Mouse (Mus musculus) neural tube, embryonic 14.5 days (tissue): Measurements from ENCODE around the gene Txndc17. TPM values are rescaled to one million over a fixed set of nuclear protein-coding genes. Genes with fewer than 3 reads are reported as not detected.
"Not testable (repeated sequence)": the region's sequence is repeated elsewhere in the genome, so short reads cannot be mapped to it uniquely, and the experiment has no call there.

Source experiments
- ATAC-seq: fragments of 200-750 bp; cut with Nextera tagmentation; 2 replicates; pipeline ENCODE4 v1.8.0; 2017; ENCODE audit warnings: low read depth, mild to moderate bottlenecking, moderate TSS enrichment, moderate library complexity
- H3K27ac ChIP-seq: fragments of 300-500 bp; sonication (generic); 2 replicates; pipeline ENCODE4 v1.5.1; 2014; ENCODE audit warnings: low read depth, mild to moderate bottlenecking, control low read depth, low read length, moderate library complexity, mixed read lengths
- H3K27me3 ChIP-seq: fragments of 300-500 bp; sonication (generic); 2 replicates; pipeline ENCODE4 v1.6.1; 2014; ENCODE audit warnings: low read length; ENCODE audit not compliant: control insufficient read depth, insufficient read depth
- H3K36me3 ChIP-seq: fragments of 300-500 bp; sonication (generic); 2 replicates; pipeline ENCODE4 v1.6.1; 2014; ENCODE audit warnings: low read length, mixed read lengths; ENCODE audit not compliant: control insufficient read depth, insufficient read depth
- H3K4me1 ChIP-seq: fragments of 300-500 bp; sonication (generic); 2 replicates; pipeline ENCODE4 v1.6.1; 2014; ENCODE audit warnings: low read length; ENCODE audit not compliant: control insufficient read depth, insufficient read depth
- H3K4me2 ChIP-seq: fragments of 300-500 bp; sonication (generic); 2 replicates; pipeline ENCODE4 v1.6.1; 2014; ENCODE audit warnings: mild to moderate bottlenecking, low read depth, low read length, control low read depth
- H3K4me3 ChIP-seq: fragments of 300-500 bp; sonication (generic); 2 replicates; pipeline ENCODE4 v1.5.1; 2014; ENCODE audit warnings: low read depth, low read length, control low read depth, mixed read lengths
- H3K9ac ChIP-seq: fragments of 300-500 bp; sonication (generic); replicated peaks from 2 replicates; pipeline ENCODE4 v1.6.1; 2014; ENCODE audit warnings: low read depth, mild to moderate bottlenecking, control low read depth, low read length, mixed read lengths
- H3K9me3 ChIP-seq: fragments of 300-500 bp; sonication (generic); 2 replicates; pipeline ENCODE4 v1.6.1; 2016; ENCODE audit warnings: low read length; ENCODE audit not compliant: control insufficient read depth
- WGBS: fragments of 180-500 bp; shearing (Covaris S2); extraction: QIAGEN DNeasy Blood & Tissue Kit; methylation state at CpG from one replicate; pipeline ENCODE4 v1.1.7; 2014; 5-methylcytosine and 5-hydroxymethylcytosine counted together
- polyA plus RNA-seq: library from polyadenylated mRNA; unstranded; fragments of >200 nt; fragmentation: Nextera tagmentation; extraction: Ambion mirVana; gene quantifications from 2 replicates; pipeline ENCODE4 v1.2.1, GENCODE M21; 2014

The Txndc17 gene
- 147 and 158 TPM in 2 replicates for polyA plus RNA-seq

DNA sequence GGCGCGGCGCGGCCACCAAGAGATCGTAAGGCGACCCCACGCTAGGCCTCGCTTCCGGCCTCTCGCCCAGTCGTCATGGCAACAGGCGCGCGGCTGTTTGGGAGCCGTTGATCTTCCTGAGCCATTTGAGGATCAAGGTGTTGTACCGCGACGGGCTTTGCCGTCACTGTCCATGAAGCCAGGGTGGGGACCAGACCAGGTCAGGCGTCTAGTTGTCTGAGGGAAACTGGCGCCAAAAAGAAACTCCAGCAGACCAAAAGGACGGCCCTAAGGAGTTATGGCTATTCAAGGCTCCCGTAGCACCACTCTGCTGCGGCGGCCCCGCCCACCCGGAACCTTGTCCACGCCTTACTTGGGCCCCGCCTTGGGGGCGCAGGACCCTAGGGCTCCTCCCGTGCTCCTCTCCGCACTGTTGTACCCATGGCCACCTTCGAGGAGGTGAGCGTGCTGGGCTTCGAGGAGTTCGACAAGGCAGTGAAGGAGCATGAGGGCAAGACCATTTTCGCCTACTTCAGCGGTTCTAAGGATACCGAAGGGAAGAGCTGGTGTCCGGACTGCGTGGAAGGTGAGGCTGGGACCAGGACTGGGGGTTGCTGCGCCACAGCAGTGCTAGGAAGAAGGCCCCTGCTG lies at the start of gene Txndc17, which contains the start of gene 4933427D14Rik:
Txndc17 (plus strand) TSS at position 344 of the 630 bp plus-strand sequence.
4933427D14Rik (minus strand) TSS at position 256 of the 630 bp plus-strand sequence.
- Histone ChIP-seq H3K27ac (peak within 1 kb of the TSS; percentile 73), H3K36me3 (peaks cover 27% of the 10 kb centered on the region), H3K4me1 (peaks cover 14% of the 10 kb centered on the region), H3K9me3 (no peaks in the 10 kb centered on the region), H3K27me3 (no peaks in the 10 kb centered on the region), H3K9ac (peak within 1 kb of the TSS; percentile 82), H3K4me3 (peak within 1 kb of the TSS; percentile 48), H3K4me2 (peak within 1 kb of the TSS; percentile 91)
- under 1% methylated on average over 42 of the region's 42 CpGs for WGBS
- ATAC-seq: peak; percentile 93

DNA sequence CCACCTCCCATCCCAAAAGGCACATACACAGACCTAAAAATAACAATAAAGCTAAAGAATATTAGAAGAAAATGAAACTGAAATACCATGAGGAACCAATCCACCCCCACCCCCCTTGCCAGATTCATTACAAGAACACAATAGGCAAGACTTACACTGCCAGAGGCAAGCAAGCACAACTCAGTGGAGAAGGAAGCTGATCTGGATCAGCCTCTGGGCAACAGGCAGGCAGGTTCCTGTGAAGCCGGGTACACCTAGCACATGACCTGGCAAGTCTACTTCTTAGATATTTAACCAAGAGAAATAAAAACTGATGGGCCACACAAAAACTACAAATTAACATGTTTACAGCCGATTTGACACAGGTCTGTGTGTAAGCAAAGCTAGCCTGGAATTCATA lies 44.1 kb upstream of the Txndc17 start:
- Histone ChIP-seq H3K4me3 (no peak overlapping the region), H3K9ac (no peak overlapping the region), H3K36me3 (peaks cover 33% of the 10 kb centered on the region), H3K27me3 (no peaks in the 10 kb centered on the region), H3K4me2 (no peak overlapping the region), H3K9me3 (no peaks in the 10 kb centered on the region), H3K27ac (no peak overlapping the region), H3K4me1 (no peaks in the 10 kb centered on the region)
- WGBS: 94% methylated on average over 2 of the region's 2 CpGs
- no peak for ATAC-seq

- Histone ChIP-seq H3K4me3 (no peak overlapping the region), H3K4me2 (no peak overlapping the region), H3K27ac (no peak overlapping the region), H3K27me3 (no peaks in the 10 kb centered on the region), H3K36me3 (peaks cover 37% of the 10 kb centered on the region), H3K4me1 (no peaks in the 10 kb centered on the region), H3K9ac (no peak overlapping the region), H3K9me3 (no peaks in the 10 kb centered on the region)
- no peak for ATAC-seq
- 89% methylated on average over 4 of the region's 4 CpGs for WGBS
Measured at GRCm38 (mm10) chr11:72169871-72170270, 37.5 kb upstream of the Txndc17 start.

- not testable (repeated sequence) for H3K9me3 ChIP-seq, H3K4me2 ChIP-seq, H3K9ac ChIP-seq, H3K4me1 ChIP-seq, ATAC-seq, H3K27me3 ChIP-seq, H3K4me3 ChIP-seq, H3K27ac ChIP-seq
- peaks cover 29% of the 10 kb centered on the region for H3K36me3 ChIP-seq
- WGBS: 39% methylated on average over 4 of the region's 4 CpGs
Measured at GRCm38 (mm10) chr11:72171906-72172305, 35.4 kb upstream of the Txndc17 start.

DNA sequence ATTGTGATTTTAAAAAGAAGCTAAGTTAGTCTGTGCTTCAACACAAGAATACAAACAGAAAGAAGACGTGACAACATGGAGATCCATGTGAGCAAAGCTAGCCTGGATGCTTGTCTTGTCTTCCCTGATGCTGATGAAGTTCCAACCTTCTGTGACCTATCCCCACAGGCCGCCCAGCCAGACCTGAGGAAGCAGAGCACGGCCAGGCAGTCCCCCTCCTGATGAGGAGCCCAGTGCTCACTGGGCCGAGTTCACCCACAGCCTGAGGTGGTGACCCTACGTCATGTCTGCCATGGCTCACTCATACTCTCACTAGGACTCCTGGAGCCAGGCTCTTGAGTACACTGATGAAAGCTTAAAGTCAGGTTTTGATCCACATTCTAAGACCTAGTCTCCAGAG lies 33.8 kb upstream of the Txndc17 start:
- no peak for ATAC-seq
- Histone ChIP-seq H3K4me2 (no peak overlapping the region), H3K27ac (no peak overlapping the region), H3K4me1 (0 out of 2 replicates have a peak, but pooled peaks cover 3% of the 10 kb centered on the region), H3K9ac (no peak overlapping the region), H3K9me3 (no peaks in the 10 kb centered on the region), H3K4me3 (no peak overlapping the region), H3K36me3 (peaks cover 29% of the 10 kb centered on the region), H3K27me3 (no peaks in the 10 kb centered on the region)
- 87% methylated on average over 5 of the region's 5 CpGs for WGBS

GRCm38 (mm10) chr11:72174721-72175120 lies 32.6 kb upstream of the Txndc17 start:
- no peak overlapping the region for H3K4me3 ChIP-seq
- H3K27me3 ChIP-seq: no peaks in the 10 kb centered on the region
- no peaks in the 10 kb centered on the region for H3K9me3 ChIP-seq
- no peak overlapping the region for H3K9ac ChIP-seq
- H3K4me1 ChIP-seq: 0 out of 2 replicates have a peak, but pooled peaks cover 3% of the 10 kb centered on the region
- WGBS: 94% methylated on average over 6 of the region's 6 CpGs
- no peak overlapping the region for H3K27ac ChIP-seq
- H3K4me2 ChIP-seq: no peak overlapping the region
- H3K36me3 ChIP-seq: peaks cover 26% of the 10 kb centered on the region
- ATAC-seq: no peak

GRCm38 (mm10) chr11:72175966-72176365 lies 31.4 kb upstream of the Txndc17 start:
- 0 out of 2 replicates have a peak, but pooled peaks cover 3% of the 10 kb centered on the region for H3K4me1 ChIP-seq
- H3K36me3 ChIP-seq: peaks cover 20% of the 10 kb centered on the region
- no peak overlapping the region for H3K27ac ChIP-seq
- H3K9me3 ChIP-seq: no peaks in the 10 kb centered on the region
- ATAC-seq: no peak
- no peak overlapping the region for H3K4me2 ChIP-seq
- H3K9ac ChIP-seq: no peak overlapping the region
- WGBS: 64% methylated on average over 5 of the region's 5 CpGs
- no peaks in the 10 kb centered on the region for H3K27me3 ChIP-seq
- no peak overlapping the region for H3K4me3 ChIP-seq

GRCm38 (mm10) chr11:72176553-72176952 lies 30.8 kb upstream of the Txndc17 start:
- Histone ChIP-seq H3K4me1 (0 out of 2 replicates have a peak, but pooled peaks cover 3% of the 10 kb centered on the region), H3K4me3 (no peak overlapping the region), H3K27me3 (no peaks in the 10 kb centered on the region), H3K4me2 (no peak overlapping the region), H3K36me3 (peaks cover 20% of the 10 kb centered on the region), H3K27ac (no peak overlapping the region), H3K9ac (no peak overlapping the region), H3K9me3 (no peaks in the 10 kb centered on the region)
- 24% methylated on average over 3 of the region's 3 CpGs for WGBS
- ATAC-seq: no peak

- Histone ChIP-seq H3K27me3 (no peaks in the 10 kb centered on the region), H3K36me3 (peaks cover 15% of the 10 kb centered on the region)
- 91% methylated on average over 5 of the region's 5 CpGs for WGBS
Measured at GRCm38 (mm10) chr11:72180556-72180955, 26.8 kb upstream of the Txndc17 start.

More at GRCm38 (mm10) chr11:72180556-72180955, 26.8 kb upstream of the Txndc17 start:
- H3K4me1 ChIP-seq: 0 out of 2 replicates have a peak, but pooled peaks cover 3% of the 10 kb centered on the region
- H3K27ac ChIP-seq: no peak overlapping the region
- H3K9me3 ChIP-seq: no peaks in the 10 kb centered on the region
- H3K4me3 ChIP-seq: no peak overlapping the region
- H3K9ac ChIP-seq: no peak overlapping the region
- no peak for ATAC-seq
- H3K4me2 ChIP-seq: no peak overlapping the region
